Mouse (Mus musculus) cerebellum, adult 18-20 months (tissue): ENCODE measurements around the gene Zscan22.
A peak's percentile ranks its signal among the peaks of the same experiment; 100 is the strongest.
"Not testable (repeated sequence)": the region's sequence is repeated elsewhere in the genome, so short reads cannot be mapped to it uniquely, and the experiment has no call there.

Experiments
- DNase-seq, 2 experiments: peaks; one replicate each; pipeline ENCODE4 v3.0.0; 2021

Gene Zscan22

DNA sequence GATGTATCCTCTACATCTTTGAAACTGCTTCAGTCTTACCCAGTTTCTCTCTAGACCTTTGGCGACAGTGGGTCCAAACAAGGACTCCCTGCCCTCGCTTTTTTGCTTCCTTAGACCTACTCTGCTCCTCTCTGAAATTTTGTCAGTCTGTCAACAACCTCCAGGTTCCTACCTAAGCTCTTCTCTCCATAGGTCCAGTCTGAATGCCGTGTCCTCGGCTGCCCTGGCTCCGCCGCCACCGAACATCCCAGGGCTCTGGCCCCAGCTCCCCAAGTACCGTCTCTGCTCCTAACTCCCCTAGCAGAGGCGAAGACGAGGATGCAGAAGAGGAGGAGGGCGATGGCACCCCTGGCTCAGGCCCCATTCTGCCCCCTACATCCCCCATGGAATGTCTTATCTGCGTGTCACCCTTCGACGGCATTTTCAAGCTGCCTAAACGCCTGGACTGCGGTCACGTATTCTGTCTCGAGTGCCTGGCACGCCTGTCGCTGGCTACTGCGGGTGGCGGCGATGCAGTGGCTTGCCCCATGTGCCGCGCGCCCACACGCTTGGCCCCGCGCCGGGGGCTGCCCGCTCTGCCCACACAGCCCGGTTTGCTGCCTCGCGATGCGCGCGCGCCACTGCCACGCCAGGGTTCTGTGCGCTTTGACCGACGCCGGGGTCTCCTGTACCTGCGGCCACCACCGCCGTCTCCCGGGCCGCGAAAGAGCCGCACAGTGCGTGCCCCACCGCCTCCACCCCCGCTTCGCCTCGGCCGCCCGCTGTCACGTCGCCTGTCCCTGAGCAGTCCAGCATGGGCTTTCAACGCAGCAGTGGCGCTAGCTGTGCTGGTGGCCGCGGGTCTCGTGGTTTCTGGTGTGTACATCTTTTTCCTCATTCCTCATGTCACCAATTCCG is 30.3 kb downstream of the Zscan22 start:
- DNase-seq, result peak; percentile 67 to 81

DNA sequence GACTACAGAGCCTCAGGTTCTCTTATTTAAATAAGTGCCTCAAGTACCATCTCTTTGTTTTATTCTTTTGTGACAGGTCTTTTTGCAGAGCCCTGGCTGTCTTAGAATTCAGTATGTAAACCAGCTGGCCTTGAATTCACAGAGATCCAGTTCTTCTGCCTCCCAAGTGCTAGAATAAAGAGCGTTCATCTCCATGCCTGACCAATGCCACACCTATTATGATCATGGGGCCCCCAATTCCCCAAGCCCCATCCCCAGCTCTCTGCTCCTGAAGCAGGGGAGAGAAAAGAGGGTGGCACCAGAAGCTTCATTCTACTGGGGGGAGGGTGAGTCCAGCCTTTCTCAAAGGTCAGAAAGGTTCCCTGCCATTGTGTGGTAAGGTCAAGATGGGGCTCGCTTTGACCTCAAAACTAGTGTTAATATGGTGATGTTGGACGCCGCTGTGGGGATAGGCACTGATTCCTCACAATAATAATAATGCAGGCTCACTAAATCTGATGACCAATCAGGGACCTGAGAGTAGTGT is 36.1 kb downstream of the Zscan22 start:
- DNase-seq, result no peak

DNA sequence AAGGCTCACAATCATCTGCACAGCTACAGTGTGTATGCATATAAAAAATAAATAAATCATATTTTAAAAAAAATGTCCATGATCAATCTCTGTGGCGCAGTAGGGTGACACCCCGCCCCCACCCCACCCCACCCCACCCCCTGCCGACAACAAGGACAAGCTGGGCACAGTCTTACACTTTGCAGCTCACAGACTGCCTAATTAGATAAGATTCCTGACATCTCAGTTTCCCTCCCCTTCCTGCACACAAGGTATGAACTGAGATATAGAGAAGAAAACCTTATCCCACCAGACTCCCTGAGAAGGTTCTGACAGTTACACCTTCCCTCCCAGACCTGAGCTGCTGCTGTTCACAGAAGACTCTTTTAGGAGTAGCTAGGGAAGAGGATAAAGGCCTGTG is 37.2 kb downstream of the Zscan22 start:
- no peak for DNase-seq

DNA sequence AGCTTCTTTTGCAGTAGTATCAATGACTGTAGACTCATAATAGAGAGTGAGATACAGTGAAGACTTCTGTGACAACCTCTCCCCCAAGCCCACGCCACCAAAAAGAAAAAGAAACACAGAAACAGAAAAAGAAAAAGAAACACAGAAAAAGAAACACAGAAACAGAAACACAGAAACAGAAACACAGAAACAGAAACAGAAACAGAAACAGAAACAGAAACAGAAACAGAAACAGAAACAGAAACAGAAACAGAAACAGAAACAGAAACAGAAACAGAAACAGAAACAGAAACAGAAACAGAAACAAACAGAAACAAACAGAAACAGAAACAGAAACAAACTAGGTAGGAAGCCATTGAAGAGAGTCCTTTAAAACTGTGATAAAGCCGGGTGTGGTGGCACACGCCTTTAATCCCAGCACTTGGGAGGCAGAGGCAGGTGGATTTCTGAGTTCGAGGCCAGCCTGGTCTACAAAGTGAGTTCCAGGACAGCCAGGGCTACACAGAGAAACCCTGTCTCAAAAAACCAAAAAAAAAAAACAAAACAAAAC is 39.7 kb downstream of the Zscan22 start:
- DNase-seq, result not testable (repeated sequence)

DNA sequence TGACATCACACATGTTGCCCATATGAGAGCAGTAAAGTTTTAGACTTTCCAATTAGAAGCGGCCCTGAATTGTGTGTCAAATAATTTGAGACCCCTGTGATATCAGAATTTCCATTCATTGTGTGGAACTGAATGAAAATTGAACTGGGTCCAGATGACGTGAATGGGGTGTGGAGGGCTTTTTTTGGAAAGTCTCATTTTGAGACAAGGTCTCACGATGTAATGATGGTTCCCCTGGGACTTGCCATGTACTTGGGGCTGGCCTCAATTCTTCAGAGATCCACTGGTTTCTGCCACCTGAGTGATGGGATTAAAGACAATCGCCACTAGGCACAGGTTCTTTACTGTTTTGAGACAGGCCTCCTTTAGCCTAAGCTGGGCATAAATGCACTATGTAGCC is 43.0 kb downstream of the Zscan22 start:
- DNase-seq, result no peak

DNA sequence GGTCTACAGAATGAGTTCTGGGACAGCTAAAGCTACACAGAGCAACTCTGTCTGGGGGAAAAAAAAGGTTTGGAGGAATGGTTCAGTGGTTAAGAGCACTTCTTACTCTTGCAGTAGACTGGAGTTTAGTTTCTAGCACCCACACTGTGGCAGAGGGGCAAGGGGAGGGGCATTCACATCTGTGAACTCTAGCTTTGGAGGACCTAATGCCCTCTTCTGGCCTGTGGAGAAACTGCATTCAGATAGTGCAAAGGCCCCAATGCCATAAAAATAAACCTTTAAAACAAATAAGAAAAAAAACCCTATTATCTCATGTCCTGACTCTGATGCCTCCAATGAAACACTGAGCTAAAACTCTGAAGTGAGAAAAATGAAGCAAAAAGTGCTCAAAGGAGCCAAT is 45.9 kb downstream of the Zscan22 start:
- no peak for DNase-seq

DNA sequence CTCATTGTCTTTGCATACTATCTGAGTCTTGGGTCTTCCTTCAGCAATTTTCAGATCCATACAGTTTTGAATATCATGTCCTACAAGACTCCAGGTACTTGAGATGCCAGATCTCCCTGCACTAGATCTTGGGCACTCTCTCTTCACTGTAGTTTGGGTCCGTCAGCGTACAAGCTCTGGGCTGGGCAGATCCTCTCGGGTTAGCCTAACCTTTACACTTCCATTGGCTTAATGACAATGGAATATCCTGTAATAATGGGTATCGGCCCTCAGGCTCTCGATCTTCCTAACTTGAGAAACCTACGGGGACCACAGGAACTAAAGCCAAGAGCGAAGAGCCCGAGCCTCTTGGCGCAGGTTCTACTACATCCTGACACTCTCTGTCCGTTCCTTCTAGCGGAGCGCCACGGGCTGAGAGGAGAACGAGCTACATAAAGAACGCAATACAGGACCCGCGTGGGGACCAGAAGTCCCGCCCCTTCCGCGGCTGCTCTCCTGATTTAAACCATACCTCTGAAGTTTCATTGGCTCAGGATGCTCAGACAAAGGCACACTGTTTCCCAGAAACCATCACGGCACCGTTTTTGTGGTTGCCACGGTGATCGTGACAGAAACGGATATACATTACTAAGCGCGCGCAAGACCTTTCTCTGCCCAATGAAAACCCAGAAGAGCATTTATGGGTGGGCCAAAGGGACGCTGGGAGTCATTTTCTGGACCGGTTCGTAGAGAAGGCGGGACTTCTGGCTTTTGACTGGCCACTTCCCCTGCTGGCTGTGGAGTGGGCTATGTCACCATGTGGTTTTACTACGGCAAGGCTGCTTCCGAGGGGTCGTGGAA is 51.6 kb downstream of the Zscan22 start:
- peak; percentile 92 to 98 for DNase-seq

DNA sequence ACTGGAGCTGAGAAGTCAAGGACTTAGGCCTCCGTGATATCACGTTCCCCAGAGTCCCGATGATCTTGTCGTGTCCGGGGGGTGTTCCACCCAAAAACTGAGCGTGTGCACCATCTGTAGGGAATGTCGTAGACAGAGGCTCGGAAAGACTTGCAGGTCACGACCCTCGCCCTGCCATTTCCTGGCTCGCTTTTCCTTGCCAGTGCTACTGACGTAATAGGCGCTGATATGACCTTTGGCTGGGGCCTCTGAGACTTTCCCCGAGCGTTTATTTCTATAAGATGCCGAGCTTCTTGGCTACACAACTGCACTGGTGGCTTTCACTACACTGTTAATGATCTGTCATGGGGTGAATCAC is 52.2 kb downstream of the Zscan22 start:
- DNase-seq, result no peak

DNA sequence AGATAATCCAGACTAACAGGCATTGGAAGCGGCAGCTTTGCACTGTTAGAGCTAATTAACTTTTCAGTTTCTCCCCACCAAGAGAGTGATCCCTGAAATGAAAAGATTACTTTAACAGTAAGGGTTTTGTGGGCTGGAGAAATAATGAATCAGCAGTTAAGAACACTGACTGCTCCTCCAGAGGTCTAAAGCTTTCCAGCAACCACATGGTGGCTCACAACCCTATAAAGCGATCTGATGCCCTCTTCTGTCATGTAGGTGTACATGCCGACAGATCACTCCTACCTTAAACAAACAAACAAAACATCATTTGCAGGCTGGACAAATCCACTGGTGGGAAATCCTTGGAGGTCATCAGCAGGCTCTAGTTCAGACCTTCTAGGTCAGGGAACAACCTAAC is 57.3 kb downstream of the Zscan22 start:
- no peak for DNase-seq

DNA sequence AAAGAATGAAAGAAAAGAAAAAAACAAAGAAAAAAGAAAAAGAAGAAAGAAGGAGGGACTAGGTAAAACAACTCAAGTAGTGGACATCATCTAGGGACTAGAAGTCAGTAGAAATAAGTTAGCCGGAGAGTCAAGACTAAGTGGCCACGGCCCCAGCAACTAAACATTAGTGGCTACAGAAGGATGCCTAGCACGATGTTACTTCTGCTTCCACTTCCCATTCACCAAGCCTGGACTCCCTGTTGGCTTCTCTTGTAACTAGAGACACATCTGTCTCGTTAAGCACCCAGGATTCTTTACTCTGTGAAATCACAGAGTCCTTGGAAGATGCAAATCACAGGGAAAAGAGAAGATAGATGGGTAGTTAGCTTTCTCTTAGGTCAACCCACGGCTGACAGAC is 59.9 kb downstream of the Zscan22 start:
- DNase-seq, result no peak
